Mouse (Mus musculus) heart, embryonic 16.5 days (tissue): ENCODE measurements around the gene Fance. TPM values are rescaled to one million over a fixed set of nuclear protein-coding genes. Genes with fewer than 3 reads are reported as not detected.

Experiments used
- ATAC-seq: fragments of 200-750 bp; cut with Nextera tagmentation; replicated peaks from 2 replicates; pipeline ENCODE4 v1.8.0; 2017; ENCODE audit warnings: moderate number of reproducible peaks; ENCODE audit not compliant: insufficient read depth, low FRiP score; ENCODE audit errors: extremely low read depth
- H3K27ac ChIP-seq: fragments of 300-500 bp; sonication (generic); 2 replicates; pipeline ENCODE4 v1.5.1; 2014; ENCODE audit warnings: mild to moderate bottlenecking, low read length, control low read depth, moderate library complexity
- H3K27me3 ChIP-seq: fragments of 300-500 bp; sonication (generic); 2 replicates; pipeline ENCODE4 v1.6.1; 2014; ENCODE audit warnings: low read length, mixed read lengths; ENCODE audit not compliant: control insufficient read depth, insufficient read depth
- H3K36me3 ChIP-seq: fragments of 300-500 bp; sonication (generic); 2 replicates; pipeline ENCODE4 v1.6.1; 2014; ENCODE audit not compliant: control insufficient read depth, insufficient read depth
- H3K4me1 ChIP-seq: fragments of 300-500 bp; sonication (generic); 2 replicates; pipeline ENCODE4 v1.6.1; 2014; ENCODE audit warnings: low read length, mixed read lengths; ENCODE audit not compliant: control insufficient read depth, insufficient read depth
- H3K4me2 ChIP-seq: fragments of 300-500 bp; sonication (generic); 2 replicates; pipeline ENCODE4 v1.6.1; 2014; ENCODE audit warnings: low read depth, mild to moderate bottlenecking, control low read depth, low read length
- H3K4me3 ChIP-seq: fragments of 300-500 bp; sonication (generic); 2 replicates; pipeline ENCODE4 v1.5.1; 2014; ENCODE audit warnings: mild to moderate bottlenecking, control low read depth, low read length
- H3K9ac ChIP-seq: fragments of 300-500 bp; sonication (generic); 2 replicates; pipeline ENCODE4 v1.6.1; 2014; ENCODE audit warnings: low read length, control low read depth
- H3K9me3 ChIP-seq: fragments of 300-500 bp; sonication (generic); replicated peaks from 2 replicates; pipeline ENCODE4 v1.6.1; 2016; ENCODE audit warnings: low read length; ENCODE audit not compliant: control insufficient read depth
- WGBS: fragments of 180-500 bp; shearing (Covaris S2); extraction: QIAGEN DNeasy Blood & Tissue Kit; methylation state at CpG from one replicate; pipeline ENCODE4 v1.1.7; 2014; 5-methylcytosine and 5-hydroxymethylcytosine counted together
- polyA plus RNA-seq: library from polyadenylated mRNA; unstranded; fragments of >200 nt; fragmentation: Nextera tagmentation; extraction: Ambion mirVana; gene quantifications from 2 replicates; pipeline ENCODE4 v1.2.1, GENCODE M21; 2015

The Fance gene
- polyA plus RNA-seq, 1 experiment from 2014 or later, result 17.6 TPM

DNA sequence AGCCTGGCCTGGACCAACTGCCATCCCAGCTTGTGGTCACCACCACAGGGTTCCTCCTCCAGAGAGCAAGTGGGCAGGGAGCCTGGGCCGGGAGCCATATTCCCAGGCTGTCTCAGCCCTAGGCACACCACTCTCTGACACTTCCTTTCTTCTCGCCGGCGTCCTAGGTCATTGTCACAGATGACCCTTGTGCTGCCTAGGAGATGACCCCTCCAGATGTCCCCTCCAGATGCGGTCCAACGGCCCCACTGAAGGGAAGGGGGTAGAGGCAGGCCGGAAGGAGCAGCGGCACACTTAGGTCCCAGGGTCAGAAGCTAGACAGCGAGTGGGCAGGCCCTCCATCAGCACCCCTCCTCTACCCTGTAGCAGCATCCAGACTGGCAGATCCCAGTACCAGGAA is 13.0 kb upstream of the Fance start:
- no peak overlapping the region for H3K4me2 ChIP-seq
- H3K27me3 ChIP-seq, result no peaks in the 10 kb centered on the region
- H3K36me3 ChIP-seq, result peaks cover 13% of the 10 kb centered on the region
- H3K9me3 ChIP-seq, result no peaks in the 10 kb centered on the region
- peaks cover 2% of the 10 kb centered on the region; the same call in 1 of the 2 replicates for H3K4me1 ChIP-seq
- no peak overlapping the region for H3K9ac ChIP-seq
- no peak overlapping the region for H3K4me3 ChIP-seq
- ATAC-seq, result no peak
- WGBS, result 63% methylated on average over 9 of the region's 9 CpGs
- no peak overlapping the region for H3K27ac ChIP-seq

DNA sequence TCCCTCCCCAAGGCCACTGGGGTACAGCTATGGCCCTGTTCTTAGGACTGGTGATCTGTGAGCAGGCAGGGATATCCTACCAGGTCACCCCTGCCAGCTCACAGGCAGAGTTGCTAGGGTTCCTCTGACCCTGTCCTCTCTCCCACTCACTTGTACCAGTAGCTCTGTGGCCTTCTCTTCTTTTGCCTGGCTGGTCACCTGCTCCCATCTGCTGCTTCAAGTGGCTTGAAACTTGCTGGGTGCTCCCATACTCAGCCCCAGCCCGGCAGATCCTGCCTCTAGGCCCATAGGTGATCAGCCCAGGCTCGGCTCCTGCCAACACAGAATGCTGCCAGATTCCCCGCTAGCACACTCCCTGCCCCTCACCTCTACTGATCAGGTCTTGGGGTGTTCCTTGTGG is 12.5 kb upstream of the Fance start:
- Histone ChIP-seq H3K9ac (no peak overlapping the region), H3K4me1 (peaks cover 2% of the 10 kb centered on the region; the same call in 1 of the 2 replicates), H3K9me3 (no peaks in the 10 kb centered on the region), H3K4me2 (no peak overlapping the region), H3K27me3 (no peaks in the 10 kb centered on the region), H3K4me3 (no peak overlapping the region), H3K36me3 (peaks cover 13% of the 10 kb centered on the region), H3K27ac (no peak overlapping the region)
- ATAC-seq, result no peak
- WGBS, result 54% methylated on average over 3 of the region's 3 CpGs

DNA sequence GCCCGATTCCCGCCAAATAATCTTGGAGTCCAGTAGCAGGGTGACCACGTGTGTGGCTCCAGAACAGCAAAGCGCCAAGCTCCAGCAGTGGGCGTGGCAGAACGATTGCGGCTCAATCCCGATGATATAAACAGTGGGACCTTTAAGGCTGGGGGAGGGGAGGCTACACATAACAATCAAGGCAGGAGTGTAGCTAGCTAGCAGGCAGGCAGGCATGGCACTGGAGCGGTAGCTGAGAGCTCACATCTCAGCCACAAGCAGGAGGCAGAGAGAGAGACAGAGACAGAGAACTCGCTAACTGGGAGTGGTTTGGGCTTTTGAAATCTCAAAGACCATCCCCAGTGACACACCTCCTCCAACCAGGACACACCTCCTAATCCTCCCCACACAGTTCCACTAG is 8.1 kb upstream of the Fance start:
- Histone ChIP-seq H3K36me3 (no peaks in the 10 kb centered on the region), H3K4me1 (peaks cover 6% of the 10 kb centered on the region), H3K4me3 (no peak overlapping the region), H3K4me2 (no peak overlapping the region), H3K9ac (no peak overlapping the region), H3K27me3 (no peaks in the 10 kb centered on the region), H3K9me3 (no peaks in the 10 kb centered on the region), H3K27ac (no peak overlapping the region)
- ATAC-seq, result no peak
- 61% methylated on average over 10 of the region's 10 CpGs for WGBS

DNA sequence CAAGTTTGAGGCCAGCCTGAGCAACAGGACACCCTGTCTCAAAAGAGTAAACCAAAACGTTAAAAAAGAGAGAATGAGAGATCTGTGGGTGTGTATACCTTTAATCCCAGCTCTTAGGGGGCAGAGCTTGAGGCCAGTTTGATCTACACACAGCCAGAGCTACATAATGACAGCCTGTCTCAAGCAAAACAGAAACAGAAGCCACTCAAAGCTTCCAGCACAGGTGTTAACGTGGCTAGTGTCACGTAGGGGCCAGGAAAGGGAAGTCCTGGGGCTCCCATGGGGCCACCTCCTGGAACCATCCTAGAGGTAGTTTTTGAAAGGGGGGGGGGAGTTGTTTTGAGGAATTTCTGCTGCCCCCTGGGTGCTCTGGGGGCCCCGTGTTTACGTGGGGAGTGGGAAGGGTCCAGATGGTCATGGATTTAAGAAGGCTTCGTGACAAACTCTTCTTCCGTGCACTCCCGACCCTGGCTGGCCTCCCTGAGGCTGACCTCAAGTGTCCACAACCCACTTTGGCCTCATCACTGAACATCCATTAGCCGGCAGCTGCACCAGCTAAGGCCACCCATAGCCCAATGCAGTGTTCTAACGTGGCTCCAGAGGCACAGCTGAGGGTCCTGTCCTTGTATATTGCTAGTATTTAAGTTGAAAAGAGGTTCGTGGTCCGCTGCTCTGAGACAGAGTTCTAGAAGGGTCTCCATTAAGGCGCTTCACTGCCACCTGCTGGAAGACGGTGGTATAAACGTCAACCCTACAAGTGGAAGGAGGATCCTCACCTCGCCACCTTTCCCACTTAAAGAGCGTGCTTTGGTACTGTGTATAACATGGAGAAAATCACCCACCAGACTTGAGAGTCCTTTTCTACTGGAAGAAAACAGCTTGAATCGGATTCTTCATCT is 4.8 kb upstream of the Fance start:
- H3K27ac ChIP-seq, result peak overlapping the region; percentile 11; the same call in 1 of the 2 replicates
- peak overlapping the region; percentile 56 for H3K4me2 ChIP-seq
- no peaks in the 10 kb centered on the region for H3K27me3 ChIP-seq
- H3K36me3 ChIP-seq, result no peaks in the 10 kb centered on the region
- peak overlapping the region; percentile 29 for H3K4me3 ChIP-seq
- H3K9ac ChIP-seq, result peak overlapping the region; percentile 61
- no peaks in the 10 kb centered on the region for H3K9me3 ChIP-seq
- 10% methylated on average over 18 of the region's 18 CpGs for WGBS
- H3K4me1 ChIP-seq, result peaks cover 6% of the 10 kb centered on the region
- ATAC-seq, result no peak

DNA sequence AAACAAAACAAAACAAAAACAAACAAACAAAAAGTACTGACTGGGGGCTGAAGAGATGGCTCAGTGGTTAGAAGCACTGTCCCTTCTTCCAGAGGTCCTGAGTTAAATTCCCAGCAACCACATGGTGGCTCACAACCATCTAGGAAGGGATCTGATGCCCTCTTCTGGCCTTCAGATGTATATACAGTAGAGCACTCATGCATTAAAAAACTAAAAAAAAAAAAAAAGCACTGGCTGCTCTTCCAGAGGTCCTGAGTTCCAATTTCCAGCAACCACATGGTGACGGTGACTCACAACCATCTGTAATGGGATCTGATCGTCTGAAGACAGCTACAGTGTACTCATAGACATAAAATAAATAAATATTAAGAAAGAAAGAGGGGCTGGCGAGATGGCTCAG is 2.5 kb upstream of the Fance start:
- H3K36me3 ChIP-seq, result peaks cover under 1% of the 10 kb centered on the region; the same call in 1 of the 2 replicates
- H3K4me3 ChIP-seq, result no peak overlapping the region
- 66% methylated on average over 3 of the region's 3 CpGs for WGBS
- ATAC-seq, result no peak
- H3K4me2 ChIP-seq, result no peak overlapping the region
- H3K27me3 ChIP-seq, result no peaks in the 10 kb centered on the region
- no peak overlapping the region for H3K9ac ChIP-seq
- H3K27ac ChIP-seq, result no peak overlapping the region
- peaks cover 12% of the 10 kb centered on the region for H3K4me1 ChIP-seq
- H3K9me3 ChIP-seq, result no peaks in the 10 kb centered on the region

DNA sequence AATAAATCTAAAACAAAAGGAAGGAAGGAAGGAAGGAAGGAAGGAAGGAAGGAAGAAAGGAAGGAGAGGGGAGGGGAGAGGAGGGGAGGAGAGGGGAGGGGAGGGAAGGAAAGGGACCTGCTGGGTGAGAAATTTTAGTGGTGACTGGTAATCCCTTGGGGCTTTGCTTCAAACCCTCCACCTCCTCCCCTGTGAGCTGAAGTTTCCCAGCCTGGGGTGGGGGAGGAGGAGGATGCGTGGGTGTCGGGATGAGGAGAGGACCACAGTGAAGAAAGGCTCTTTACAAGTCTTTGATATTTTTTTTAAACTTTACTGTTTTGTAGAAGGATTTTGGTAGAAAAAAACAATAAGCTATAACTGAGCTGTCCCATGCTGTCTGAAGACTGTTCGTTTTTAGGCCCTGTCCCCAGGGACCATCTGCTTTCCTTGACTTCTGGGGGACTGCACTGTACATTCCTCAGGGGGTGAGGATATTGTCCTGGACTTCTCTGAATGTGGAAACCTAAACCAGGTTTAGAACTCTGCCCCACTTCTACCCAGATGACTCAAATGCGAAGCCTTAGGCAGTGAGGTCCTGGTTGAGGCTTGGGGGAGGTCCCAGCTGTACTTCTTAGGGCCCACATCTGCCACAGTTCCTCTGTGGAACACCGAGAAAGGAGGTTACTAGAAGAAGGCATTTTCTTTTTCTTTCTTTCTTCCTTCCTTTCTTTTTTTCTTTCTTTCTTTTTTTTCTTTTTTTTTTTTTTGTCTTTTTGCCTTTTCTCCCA is 1.8 kb upstream of the Fance start:
- no peaks in the 10 kb centered on the region for H3K27me3 ChIP-seq
- no peak overlapping the region for H3K9ac ChIP-seq
- no peak overlapping the region for H3K27ac ChIP-seq
- no peak for ATAC-seq
- 69% methylated on average over 5 of the region's 5 CpGs for WGBS
- no peak overlapping the region for H3K4me2 ChIP-seq
- peaks cover 12% of the 10 kb centered on the region for H3K4me1 ChIP-seq
- no peak overlapping the region for H3K4me3 ChIP-seq
- H3K9me3 ChIP-seq, result no peaks in the 10 kb centered on the region
- peaks cover 4% of the 10 kb centered on the region; the same call in 1 of the 2 replicates for H3K36me3 ChIP-seq

DNA sequence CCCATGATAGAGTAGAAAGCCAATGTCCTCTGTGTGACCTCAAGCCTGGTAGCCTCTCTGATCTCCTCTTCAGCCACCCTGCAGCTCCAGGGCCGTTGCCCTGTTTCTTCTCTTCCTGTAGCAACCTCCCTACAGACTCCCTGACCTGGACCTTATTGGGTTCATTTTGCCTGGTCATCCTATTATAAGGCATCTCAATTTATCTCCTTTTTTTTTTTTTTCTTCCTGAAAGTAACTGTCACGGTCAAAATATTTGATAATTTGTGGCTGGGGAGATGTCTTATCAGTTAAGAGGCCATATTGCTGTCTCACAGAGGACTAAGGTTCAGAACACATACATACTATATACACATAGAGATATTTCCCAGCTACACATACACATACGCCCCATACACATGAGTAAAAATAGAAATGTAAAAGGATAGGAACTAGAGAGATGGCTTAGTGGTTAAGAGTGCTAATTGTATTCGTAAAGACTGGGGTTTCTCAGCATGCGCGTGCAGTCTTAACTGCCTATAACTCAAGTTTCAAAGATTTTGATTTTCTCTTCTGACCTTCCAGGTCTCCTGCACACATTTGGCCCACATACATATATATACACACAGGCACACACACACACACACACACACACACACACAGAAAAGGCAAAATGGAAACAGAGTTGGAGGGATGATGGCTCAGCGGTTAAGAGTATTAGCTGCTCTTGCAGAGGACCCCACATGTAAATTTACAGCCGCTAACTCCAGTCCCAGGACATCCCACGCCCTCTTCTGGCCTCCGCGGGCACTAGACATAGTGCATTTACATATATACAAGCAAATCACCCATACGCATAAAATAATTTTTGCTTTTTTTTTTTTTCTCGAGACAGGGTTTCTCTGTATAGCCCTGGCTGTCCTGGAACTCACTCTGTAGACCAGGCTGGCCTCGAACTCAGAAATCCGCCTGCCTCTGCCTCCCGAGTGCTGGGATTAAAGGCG is 797 bp upstream of the Fance start:
- Histone ChIP-seq H3K9me3 (no peaks in the 10 kb centered on the region), H3K27me3 (no peaks in the 10 kb centered on the region), H3K27ac (peak overlapping the region; percentile 71), H3K4me1 (peaks cover 12% of the 10 kb centered on the region), H3K36me3 (peaks cover 14% of the 10 kb centered on the region), H3K9ac (peak overlapping the region; percentile 43), H3K4me3 (peak overlapping the region; percentile 93), H3K4me2 (peak overlapping the region; percentile 58)
- ATAC-seq, result no peak
- WGBS, result 26% methylated on average over 16 of the region's 17 CpGs

DNA sequence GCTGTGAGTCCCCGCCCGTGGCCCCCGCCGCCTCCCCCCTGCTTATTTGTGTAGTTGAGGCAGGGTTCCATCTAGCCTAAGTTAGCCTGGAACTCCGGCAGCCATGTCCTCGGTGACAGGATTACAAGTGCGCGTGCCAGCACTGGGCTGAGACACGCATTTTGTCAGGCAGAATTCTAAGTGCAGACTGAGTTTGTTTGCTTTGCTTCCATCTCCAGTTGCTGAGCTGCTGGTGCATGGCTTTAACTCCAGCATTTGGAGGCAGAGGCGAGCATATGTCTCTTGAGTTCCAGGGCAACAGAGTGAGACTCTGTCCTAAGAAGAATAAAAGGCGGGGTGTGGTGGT is 534 bp downstream of the Fance start:
- Histone ChIP-seq H3K36me3 (peaks cover 22% of the 10 kb centered on the region), H3K9me3 (no peaks in the 10 kb centered on the region), H3K4me3 (peak overlapping the region; percentile 93), H3K9ac (peak overlapping the region; percentile 95), H3K4me2 (peak overlapping the region; percentile 92), H3K27ac (peak overlapping the region; percentile 94), H3K4me1 (peaks cover 6% of the 10 kb centered on the region), H3K27me3 (no peaks in the 10 kb centered on the region)
- peak; percentile 28 for ATAC-seq
- 2% methylated on average over 11 of the region's 11 CpGs for WGBS
